ENCODE assay signal across 8 mouse cellular contexts in genomic region chr14:20478801-20479200, GRCm38 (mm10). TPM values are rescaled to one million over a fixed set of nuclear protein-coding genes. Genes with fewer than 3 reads are reported as not detected.
DNase-seq lines count a peak whose midpoint lies in the region; ATAC-seq and TF ChIP-seq lines count a peak whose summit lies in the region.

No protein-coding gene starts in this region.

- intact Hi-C loops in left cerebral cortex, adult 2 months (cut with DNase I) = no loop called here
- intact Hi-C loops in left cerebral cortex, postnatal 36 days (cut with DNase I) = no loop called here

- no peak for TF ChIP-seq POLR2A in lung, adult 2 months (IDR thresholded peaks at IDR 0.05; ENCODE audit: borderline replicate concordance, extremely low read depth, low read depth, low read length)
- no peak for TF ChIP-seq POLR2A in small intestine, adult 2 months (IDR thresholded peaks at IDR 0.05; ENCODE audit: low read depth, low read length)

- WGBS in intestine, postnatal 0 days = 10% methylated on average over 7 of the region's 7 CpGs
- 1% methylated on average over 7 of the region's 7 CpGs for WGBS in lung, adult 2 months
- 0% methylated on average over 7 of the region's 7 CpGs for WGBS in small intestine, adult 2 months

- H3K36me3 ChIP-seq in intestine, postnatal 0 days (ENCODE audit: control insufficient read depth, insufficient read depth) = 0 out of 2 replicates have a peak, but pooled peaks cover 2% of the 10 kb centered on the region
- H3K36me3 ChIP-seq in small intestine, adult 2 months (ENCODE audit: control insufficient read depth, insufficient read depth, low read length) = peaks cover 7% of the 10 kb centered on the region; the same call in 1 of the 2 replicates

- peak; percentile 61 for ATAC-seq in common myeloid progenitor, adult 5-6 weeks (replicated peaks; ENCODE audit: low read depth, poor library complexity, severe bottlenecking)
- peak; percentile 69 for ATAC-seq in granulocyte monocyte progenitor cell, adult 5-6 weeks (replicated peaks; ENCODE audit: poor library complexity, severe bottlenecking)
- peak; percentile 48 for ATAC-seq in intestine, postnatal 0 days

- peak overlapping the region; percentile 83 for H3K4me2 ChIP-seq in intestine, postnatal 0 days (replicated peaks; ENCODE audit: low read depth)

- peak overlapping the region; percentile 79 for H3K27ac ChIP-seq in left cerebral cortex, adult 2 months
- H3K27ac ChIP-seq in intestine, postnatal 0 days (ENCODE audit: low read depth, low read length) = peak overlapping the region; percentile 88
- H3K27ac ChIP-seq in small intestine, adult 2 months (ENCODE audit: insufficient read depth, low read depth, low read length) = peak overlapping the region; percentile 89

- no peak overlapping the region for H3K9ac ChIP-seq in intestine, postnatal 0 days (ENCODE audit: low read depth, low read length)

- H3K4me3 ChIP-seq in left cerebral cortex, adult 2 months = peak overlapping the region; percentile 61
- H3K4me3 ChIP-seq in intestine, postnatal 0 days (ENCODE audit: low read depth, low read length) = peak overlapping the region; percentile 72
- peak overlapping the region; percentile 91 for H3K4me3 ChIP-seq in lung, adult 2 months (replicated peaks; ENCODE audit: extremely low read depth, low read depth, low read length)
- peak overlapping the region; percentile 14; the same call in 1 of the 2 replicates for H3K4me3 ChIP-seq in small intestine, adult 2 months (ENCODE audit: low read depth, low read length)

- TF ChIP-seq CTCF in left cerebral cortex, adult 2 months (IDR thresholded peaks at IDR 0.05) = no peak; the same call in 1 of the 2 replicates
- TF ChIP-seq CTCF in intestine, postnatal 0 days (IDR thresholded peaks at IDR 0.05; ENCODE audit: low read depth) = no peak
- TF ChIP-seq CTCF in lung, adult 2 months (IDR thresholded peaks at IDR 0.05; ENCODE audit: insufficient read depth, low read length) = no peak
- no peak for TF ChIP-seq CTCF in small intestine, adult 2 months (IDR thresholded peaks at IDR 0.05; ENCODE audit: extremely low read depth, insufficient read length, insufficient replicate concordance, low read depth, low read length)

- no peak for DNase-seq in left cerebral cortex, adult 2 months (ENCODE audit: extremely low spot score in 1 of 2, low spot score in 2 of 2)
- DNase-seq in left cerebral cortex, postnatal 36 days (ENCODE audit: low spot score in 2 of 2) = no peak
- peak; percentile 53 for DNase-seq in lung, adult 2 months
- DNase-seq in layer of hippocampus, adult 18-20 months (ENCODE audit: low spot score in 2 of 2) = no peak

- H3K4me1 ChIP-seq in intestine, postnatal 0 days (replicated peaks; ENCODE audit: control insufficient read depth, insufficient read depth, low read length) = no peaks in the 10 kb centered on the region
- peaks cover 5% of the 10 kb centered on the region for H3K4me1 ChIP-seq in lung, adult 2 months (ENCODE audit: control insufficient read depth, insufficient read depth, low read length)
- H3K4me1 ChIP-seq in small intestine, adult 2 months (ENCODE audit: control insufficient read depth, insufficient read depth, insufficient read length, low read length) = peaks cover 2% of the 10 kb centered on the region

- no peaks in the 10 kb centered on the region for H3K27me3 ChIP-seq in intestine, postnatal 0 days (replicated peaks; ENCODE audit: control insufficient read depth, insufficient read depth, low read length)
- H3K27me3 ChIP-seq in small intestine, adult 2 months (ENCODE audit: control insufficient read depth, insufficient read depth, low read length) = no peaks in the 10 kb centered on the region

- no peaks in the 10 kb centered on the region for H3K9me3 ChIP-seq in intestine, postnatal 0 days (ENCODE audit: control insufficient read depth)

RNA-seq across cellular contexts. Expression of gene Anxa7, which starts 1.1 kb away (rescaled TPM):
- total RNA-seq in left cerebral cortex, adult 2 months (2021) = 10 to 100 TPM; 64.9 to 66.2 TPM
- total RNA-seq in left cerebral cortex, postnatal 36 days (2021) = 10 to 100 TPM; 61.6 to 69.9 TPM
- total RNA-seq in common myeloid progenitor, adult 5-6 weeks (2017) = 48.7 and 60.9 TPM in 2 replicates
- 56.9 and 70.7 TPM in 2 replicates for total RNA-seq in granulocyte monocyte progenitor cell, adult 5-6 weeks (2014; fragmentation: Nextera tagmentation)
- total RNA-seq in granulocyte monocyte progenitor cell, adult 5-6 weeks (2017) = 59.0 and 59.1 TPM in 2 replicates
- polyA plus RNA-seq in intestine, postnatal 0 days (2015; fragmentation: Nextera tagmentation; extraction: Ambion mirVana) = 33.6 and 37.8 TPM in 2 replicates
- 83.1 and 88.9 TPM in 2 replicates for polyA plus RNA-seq in lung, adult 2 months (2012; rRNA removed)
- polyA plus RNA-seq in small intestine, adult 2 months (2012; rRNA removed) = 37.3 and 55.7 TPM in 2 replicates
- 10 to 100 TPM; 74.3 to 74.7 TPM for total RNA-seq in layer of hippocampus, adult 18-20 months (2021)

RNA-seq across cellular contexts. Expression of gene Mss51, which starts 17.9 kb away (rescaled TPM):
- total RNA-seq in left cerebral cortex, adult 2 months (2021) = 1 to 10 TPM in 1 of 2 experiments, under 1 TPM in 1; 0.97 to 1.2 TPM
- total RNA-seq in left cerebral cortex, postnatal 36 days (2021) = 1 to 10 TPM in 1 of 2 experiments, under 1 TPM in 1; 0.44 to 1.1 TPM
- 1.1 and 1.9 TPM in 2 replicates for total RNA-seq in common myeloid progenitor, adult 5-6 weeks (2017)
- 3.2 and 4.4 TPM in 2 replicates for total RNA-seq in granulocyte monocyte progenitor cell, adult 5-6 weeks (2014; fragmentation: Nextera tagmentation)
- 0.72 and 1.3 TPM in 2 replicates for total RNA-seq in granulocyte monocyte progenitor cell, adult 5-6 weeks (2017)
- 0.21 and 0.26 TPM in 2 replicates for polyA plus RNA-seq in intestine, postnatal 0 days (2015; fragmentation: Nextera tagmentation; extraction: Ambion mirVana)
- 0.42 and 2.6 TPM in 2 replicates for polyA plus RNA-seq in lung, adult 2 months (2012; rRNA removed)
- 0.09 and 0.22 TPM in 2 replicates for polyA plus RNA-seq in small intestine, adult 2 months (2012; rRNA removed)
- 1 to 10 TPM in 1 of 2 experiments, under 1 TPM in 1; 0.40 to 1.1 TPM for total RNA-seq in layer of hippocampus, adult 18-20 months (2021)

RNA-seq across cellular contexts. Expression of gene Cfap70, which starts 26.8 kb away (rescaled TPM):
- 1 to 10 TPM in 1 of 2 experiments, under 1 TPM in 1; 0.95 to 2.2 TPM for total RNA-seq in left cerebral cortex, adult 2 months (2021)
- 1 to 10 TPM in 1 of 2 experiments, under 1 TPM in 1; 0.57 to 2.6 TPM for total RNA-seq in left cerebral cortex, postnatal 36 days (2021)
- total RNA-seq in common myeloid progenitor, adult 5-6 weeks (2017) = 0.05 TPM in 1 of 2 replicates, not detected in the other
- total RNA-seq in granulocyte monocyte progenitor cell, adult 5-6 weeks (2014; fragmentation: Nextera tagmentation) = not detected in 2 replicates
- not detected in 2 replicates for total RNA-seq in granulocyte monocyte progenitor cell, adult 5-6 weeks (2017)
- not detected in 2 replicates for polyA plus RNA-seq in intestine, postnatal 0 days (2015; fragmentation: Nextera tagmentation; extraction: Ambion mirVana)
- 1.4 and 1.7 TPM in 2 replicates for polyA plus RNA-seq in lung, adult 2 months (2012; rRNA removed)
- polyA plus RNA-seq in small intestine, adult 2 months (2012; rRNA removed) = not detected in 2 replicates
- total RNA-seq in layer of hippocampus, adult 18-20 months (2021) = 1 to 10 TPM; 1.4 to 1.9 TPM

Comparison
In these comparisons a context has a peak if more than half of its experiments do, and no peak if none do; other contexts are left out.
1. H3K4me3 ChIP-seq: peak in every context shown above with its lines; median percentile 91 in lung, adult 2 months; 72 in intestine, postnatal 0 days; 61 in left cerebral cortex, adult 2 months; 14 in small intestine, adult 2 months.